Mouse (Mus musculus): Measurements from ENCODE around the gene Mitf.

The Mitf gene

GRCm38 (mm10) chr6:97821811-97822210, 15.0 kb downstream of the Mitf start:
- in situ Hi-C loops (cut with MboI) = no loop called here

- in situ Hi-C loops (cut with MboI) = no loop called here
Observed at GRCm38 (mm10) chr6:97826642-97827275, 19.9 kb downstream of the Mitf start.

- in situ Hi-C loops (cut with MboI) = no loop called here
Observed at GRCm38 (mm10) chr6:97828021-97828420, 21.2 kb downstream of the Mitf start.

- in situ Hi-C loops (cut with MboI) = no loop called here
Observed at GRCm38 (mm10) chr6:97828822-97829719, 22.2 kb downstream of the Mitf start.

- in situ Hi-C loops (cut with MboI) = no loop called here
Observed at GRCm38 (mm10) chr6:97832501-97832900, 25.6 kb downstream of the Mitf start.

- in situ Hi-C loops (cut with MboI) = no loop called here
Observed at GRCm38 (mm10) chr6:97836176-97836575, 29.3 kb downstream of the Mitf start.

- in situ Hi-C loops (cut with MboI) = no loop called here
Observed at GRCm38 (mm10) chr6:97837711-97838110, 30.9 kb downstream of the Mitf start.

GRCm38 (mm10) chr6:97839568-97839967, 32.7 kb downstream of the Mitf start:
- in situ Hi-C loops (cut with MboI) = no loop called here

GRCm38 (mm10) chr6:97844112-97844511, 37.3 kb downstream of the Mitf start:
- in situ Hi-C loops (cut with MboI) = no loop called here

GRCm38 (mm10) chr6:97848191-97848857, 41.5 kb downstream of the Mitf start:
- in situ Hi-C loops (cut with MboI) = no loop called here

GRCm38 (mm10) chr6:97854236-97854635, 47.4 kb downstream of the Mitf start:
- in situ Hi-C loops (cut with MboI) = no loop called here

GRCm38 (mm10) chr6:97855420-97856170, 48.7 kb downstream of the Mitf start:
- in situ Hi-C loops (cut with MboI) = no loop called here

GRCm38 (mm10) chr6:97856502-97856901, 49.6 kb downstream of the Mitf start:
- in situ Hi-C loops (cut with MboI) = no loop called here

GRCm38 (mm10) chr6:97857690-97858089, 50.8 kb downstream of the Mitf start:
- in situ Hi-C loops (cut with MboI) = no loop called here

- in situ Hi-C loops (cut with MboI) = no loop called here
Observed at GRCm38 (mm10) chr6:97866575-97866974, 59.7 kb downstream of the Mitf start.

GRCm38 (mm10) chr6:97868005-97868404, 61.2 kb downstream of the Mitf start:
- in situ Hi-C loops (cut with MboI) = no loop called here

GRCm38 (mm10) chr6:97869953-97870352, 63.1 kb downstream of the Mitf start:
- in situ Hi-C loops (cut with MboI) = no loop called here

GRCm38 (mm10) chr6:97871296-97872030, 64.6 kb downstream of the Mitf start:
- in situ Hi-C loops (cut with MboI) = no loop called here

GRCm38 (mm10) chr6:97873102-97873501, 66.2 kb downstream of the Mitf start:
- in situ Hi-C loops (cut with MboI) = no loop called here

GRCm38 (mm10) chr6:97876990-97877389, 70.1 kb downstream of the Mitf start:
- in situ Hi-C loops (cut with MboI) = no loop called here

- in situ Hi-C loops (cut with MboI) = no loop called here
Observed at GRCm38 (mm10) chr6:97877492-97877891, 70.6 kb downstream of the Mitf start.
